In genomic region chr7:24086871-24087270, GRCm38 (mm10) we compare ENCODE assay signal across 20 mouse cellular contexts. TPM values are rescaled to one million over a fixed set of nuclear protein-coding genes. Genes with fewer than 3 reads are reported as not detected.
"Had no signal": no experiment of that assay in that cellular context is flagged by ENCODE, and none has a peak within 500 bp of the region (broad histone marks: within the 10 kb centered on the region; RNA-seq: fewer than 3 reads in every experiment).

No protein-coding gene starts in this region.

- H3K27ac ChIP-seq: kidney, postnatal 0 days; limb, embryonic 12.5 days; liver, embryonic 14.5 days; lung, embryonic 15.5 days; midbrain, embryonic 12.5 days; neural tube, embryonic 13.5 days; stomach, embryonic 15.5 days had no signal

- ATAC-seq: midbrain, embryonic 16.5 days had no signal

- DNase-seq: kidney, postnatal 36 days; lung, postnatal 14 days; retina, postnatal 1 day; right cerebral cortex, postnatal 4 days; spleen, adult 18-20 months; thymus, postnatal 4 days had no signal

- H3K9ac ChIP-seq: limb, embryonic 12.5 days; liver, embryonic 14.5 days; lung, embryonic 15.5 days; midbrain, embryonic 12.5 days; neural tube, embryonic 13.5 days; stomach, embryonic 15.5 days had no signal

- H3K4me3 ChIP-seq: limb, embryonic 12.5 days; lung, embryonic 15.5 days; midbrain, embryonic 12.5 days; neural tube, embryonic 13.5 days; stomach, embryonic 15.5 days had no signal

- H3K27me3 ChIP-seq: limb, embryonic 12.5 days; lung, embryonic 15.5 days; midbrain, embryonic 12.5 days; neural tube, embryonic 13.5 days; stomach, embryonic 15.5 days had no signal

- H3K9me3 ChIP-seq: stomach, embryonic 15.5 days had no signal

- H3K4me2 ChIP-seq: limb, embryonic 12.5 days; lung, embryonic 15.5 days; midbrain, embryonic 12.5 days; neural tube, embryonic 13.5 days; stomach, embryonic 15.5 days had no signal

RNA-seq across cellular contexts. Expression of gene Vmn1r183, which starts 33.8 kb away (rescaled TPM):
- total RNA-seq: layer of hippocampus, adult 18-20 months; layer of hippocampus, postnatal 10 days; left cerebral cortex, postnatal 36 days; liver, adult 2 months; megakaryocyte-erythroid progenitor cell, adult 5-6 weeks had no signal
- polyA plus RNA-seq: kidney, postnatal 0 days; limb, embryonic 12.5 days; liver, adult 2 months; liver, embryonic 14.5 days; lung, embryonic 15.5 days; midbrain, embryonic 12.5 days; midbrain, embryonic 16.5 days; neural tube, embryonic 13.5 days; stomach, embryonic 15.5 days; thymus, postnatal 0 days had no signal
